Mouse (Mus musculus) bone marrow, adult 2 months (tissue): ENCODE measurements around the gene Spop.

ENCODE experiments used
- CTCF ChIP-seq: fragments of 200-500 bp; IDR thresholded peaks from 2 replicates; pipeline ENCODE4 v1.5.1; 2011; ENCODE audit warnings: low read length, control low read depth; ENCODE audit not compliant: control insufficient read depth, insufficient read depth
- POLR2A ChIP-seq: fragments of 200-500 bp; IDR thresholded peaks from 2 replicates; pipeline ENCODE4 v1.6.1; 2011; ENCODE audit warnings: low read depth, mild to moderate bottlenecking, control low read depth, low read length, borderline replicate concordance; ENCODE audit not compliant: control insufficient read depth

- TF ChIP-seq CTCF (no peak), POLR2A (no peak)
These were observed 102.6 kb downstream of the Spop start for GRCm38 (mm10) chr11:95516491-95516911.
